ENCODE assay signal across 8 mouse cellular contexts in the genomic region with DNA sequence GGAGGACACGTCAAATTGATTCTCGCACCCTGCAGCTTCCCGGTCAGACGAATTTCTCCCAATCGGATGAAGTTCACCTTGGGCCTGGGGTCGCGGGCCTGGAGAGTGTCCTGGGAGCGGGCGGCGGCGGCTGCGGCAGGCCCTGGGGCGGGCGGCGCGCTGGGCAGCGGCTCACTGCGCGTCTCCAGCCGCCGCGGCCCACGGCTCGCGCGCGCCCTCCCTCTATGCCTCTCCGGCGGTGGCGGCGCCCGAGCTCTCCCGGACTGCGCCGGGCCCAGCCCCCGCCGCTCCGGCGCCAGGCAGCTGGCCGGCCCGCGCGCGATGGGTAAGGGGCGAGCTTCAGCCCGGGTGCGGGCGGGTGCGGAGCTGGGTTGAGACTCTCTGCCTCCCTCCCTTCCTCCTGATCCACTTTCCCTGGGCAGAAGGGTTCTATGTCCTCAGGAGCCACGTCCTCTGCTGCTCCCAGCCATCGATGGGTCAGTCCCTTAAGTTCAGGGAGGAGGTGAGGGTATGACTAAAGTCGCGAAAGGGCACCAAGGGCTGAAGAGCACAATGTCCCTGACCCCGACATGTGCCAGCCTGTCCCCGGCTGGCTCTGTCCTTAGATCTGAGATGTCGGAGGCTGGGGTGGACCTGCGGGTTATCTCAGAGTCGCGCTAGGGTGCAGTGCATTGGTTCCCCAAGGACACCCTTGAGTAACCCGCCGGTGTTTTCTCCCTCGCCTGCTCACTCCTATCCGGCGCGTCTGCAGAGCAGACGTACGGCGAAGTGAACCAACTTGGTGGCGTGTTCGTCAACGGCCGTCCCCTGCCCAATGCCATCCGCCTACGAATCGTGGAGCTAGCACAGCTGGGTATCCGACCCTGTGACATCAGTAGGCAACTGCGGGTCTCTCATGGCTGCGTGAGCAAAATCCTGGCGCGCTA. TPM values are rescaled to one million over a fixed set of nuclear protein-coding genes. Genes with fewer than 3 reads are reported as not detected.
DNase-seq lines count a peak whose midpoint lies in the region; ATAC-seq lines count a peak whose summit lies in the region.

No protein-coding gene starts in this region.

- no peak for DNase-seq in kidney, adult 18-20 months
- no peak for DNase-seq in hindbrain, embryonic 14.5 days (ENCODE audit: low spot score)
- DNase-seq in neural tube, embryonic 11.5 days (ENCODE audit: low spot score): peak; percentile 50
- DNase-seq in urinary bladder, postnatal 4 days (ENCODE audit: low spot score in 2 of 2): no peak
- no peak for DNase-seq in gastrocnemius, adult 18-20 months (ENCODE audit: low spot score)
- no peak for DNase-seq in urinary bladder, postnatal 25 days (ENCODE audit: low spot score)

- H3K9ac ChIP-seq in kidney, embryonic 15.5 days: no peak overlapping the region
- H3K9ac ChIP-seq in embryonic facial prominence, embryonic 12.5 days: peak overlapping the region; percentile 47
- H3K9ac ChIP-seq in hindbrain, embryonic 14.5 days: no peak overlapping the region
- peak overlapping the region; percentile 35; the same call in 1 of the 2 replicates for H3K9ac ChIP-seq in neural tube, embryonic 11.5 days (ENCODE audit: low read length)

- H3K9me3 ChIP-seq in kidney, embryonic 15.5 days (replicated peaks): no peaks in the 10 kb centered on the region
- no peaks in the 10 kb centered on the region for H3K9me3 ChIP-seq in embryonic facial prominence, embryonic 12.5 days
- H3K9me3 ChIP-seq in hindbrain, embryonic 14.5 days (ENCODE audit: control insufficient read depth, low read length): no peaks in the 10 kb centered on the region
- no peaks in the 10 kb centered on the region for H3K9me3 ChIP-seq in neural tube, embryonic 11.5 days (ENCODE audit: control insufficient read depth, low read length)

- no peaks in the 10 kb centered on the region for H3K36me3 ChIP-seq in kidney, embryonic 15.5 days
- no peaks in the 10 kb centered on the region for H3K36me3 ChIP-seq in embryonic facial prominence, embryonic 12.5 days
- no peaks in the 10 kb centered on the region for H3K36me3 ChIP-seq in hindbrain, embryonic 14.5 days (replicated peaks; ENCODE audit: control insufficient read depth, insufficient read depth)
- H3K36me3 ChIP-seq in neural tube, embryonic 11.5 days (ENCODE audit: control insufficient read depth, insufficient read depth, low read length): no peaks in the 10 kb centered on the region

- H3K27me3 ChIP-seq in kidney, embryonic 15.5 days: peaks cover 94% of the 10 kb centered on the region
- H3K27me3 ChIP-seq in embryonic facial prominence, embryonic 12.5 days: peaks cover 83% of the 10 kb centered on the region
- peaks cover 94% of the 10 kb centered on the region for H3K27me3 ChIP-seq in hindbrain, embryonic 14.5 days (ENCODE audit: control insufficient read depth, insufficient read depth, low read length)
- H3K27me3 ChIP-seq in neural tube, embryonic 11.5 days (ENCODE audit: control insufficient read depth, insufficient read depth, low read length): peaks cover 92% of the 10 kb centered on the region

- peak overlapping the region; percentile 34 for H3K4me3 ChIP-seq in kidney, embryonic 15.5 days (replicated peaks)
- H3K4me3 ChIP-seq in embryonic facial prominence, embryonic 12.5 days: peak overlapping the region; percentile 42
- H3K4me3 ChIP-seq in hindbrain, embryonic 14.5 days (replicated peaks; ENCODE audit: low read length): peak overlapping the region; percentile 15
- peak overlapping the region; percentile 35 for H3K4me3 ChIP-seq in neural tube, embryonic 11.5 days (ENCODE audit: low read depth, low read length)

- no peak overlapping the region for H3K27ac ChIP-seq in kidney, embryonic 15.5 days
- H3K27ac ChIP-seq in embryonic facial prominence, embryonic 12.5 days: no peak overlapping the region; the same call in 1 of the 2 replicates
- no peak overlapping the region for H3K27ac ChIP-seq in hindbrain, embryonic 14.5 days
- peak overlapping the region; percentile 23; the same call in 1 of the 2 replicates for H3K27ac ChIP-seq in neural tube, embryonic 11.5 days (ENCODE audit: low read depth, low read length)

- H3K4me2 ChIP-seq in kidney, embryonic 15.5 days: peak overlapping the region; percentile 56
- peak overlapping the region; percentile 55 for H3K4me2 ChIP-seq in embryonic facial prominence, embryonic 12.5 days (replicated peaks)
- H3K4me2 ChIP-seq in hindbrain, embryonic 14.5 days (replicated peaks): peak overlapping the region; percentile 29
- peak overlapping the region; percentile 36 for H3K4me2 ChIP-seq in neural tube, embryonic 11.5 days (ENCODE audit: low read depth)

- peaks cover 21% of the 10 kb centered on the region for H3K4me1 ChIP-seq in kidney, embryonic 15.5 days
- peaks cover 11% of the 10 kb centered on the region; the same call in 1 of the 2 replicates for H3K4me1 ChIP-seq in embryonic facial prominence, embryonic 12.5 days
- no peaks in the 10 kb centered on the region for H3K4me1 ChIP-seq in hindbrain, embryonic 14.5 days (replicated peaks; ENCODE audit: control insufficient read depth, insufficient read depth, low read length)
- no peaks in the 10 kb centered on the region for H3K4me1 ChIP-seq in neural tube, embryonic 11.5 days (ENCODE audit: control insufficient read depth, insufficient read depth, low read length)

- peak; percentile 61 for ATAC-seq in kidney, embryonic 15.5 days (replicated peaks; ENCODE audit: low FRiP score)
- ATAC-seq in embryonic facial prominence, embryonic 12.5 days (ENCODE audit: insufficient number of reproducible peaks, insufficient read depth, low FRiP score, low TSS enrichment): peak; percentile 43; the same call in 1 of the 2 replicates
- ATAC-seq in hindbrain, embryonic 14.5 days (ENCODE audit: low FRiP score): peak; percentile 58
- peak; percentile 28; the same call in 1 of the 2 replicates for ATAC-seq in neural tube, embryonic 11.5 days (ENCODE audit: insufficient read depth, low FRiP score, low TSS enrichment)

- WGBS in kidney, embryonic 15.5 days: under 1% methylated on average over 80 of the region's 80 CpGs
- WGBS in embryonic facial prominence, embryonic 12.5 days: under 1% methylated on average over 63 of the region's 80 CpGs
- under 1% methylated on average over 55 of the region's 80 CpGs for whole genome bisulfite sequencing in hindbrain, embryonic 14.5 days
- under 1% methylated on average over 49 of the region's 80 CpGs for WGBS in neural tube, embryonic 11.5 days

RNA-seq across cellular contexts. Expression of gene Pax1, which starts 3.5 kb away (rescaled TPM):
- 0.22 and 0.32 TPM in 2 replicates for polyA plus RNA-seq in kidney, embryonic 15.5 days (2015; fragmentation: Nextera tagmentation; extraction: Ambion mirVana)
- 19.3 and 23.8 TPM in 2 replicates for polyA plus RNA-seq in embryonic facial prominence, embryonic 12.5 days (2016; fragmentation: Nextera tagmentation; extraction: Ambion mirVana)
- polyA plus RNA-seq in hindbrain, embryonic 14.5 days (2014; fragmentation: Nextera tagmentation; extraction: Ambion mirVana): not detected in 2 replicates
- polyA plus RNA-seq in neural tube, embryonic 11.5 days (2014; fragmentation: Nextera tagmentation; extraction: Ambion mirVana): 17.0 and 26.4 TPM in 2 replicates
- not detected for total RNA-seq in gastrocnemius, adult 18-20 months (2021)

Comparison
In these comparisons a context has a peak if more than half of its experiments do, and no peak if none do; other contexts are left out.
1. H3K9ac ChIP-seq: peak in embryonic facial prominence, embryonic 12.5 days (single experiment) and neural tube, embryonic 11.5 days (single experiment); none in kidney, embryonic 15.5 days (single experiment) and hindbrain, embryonic 14.5 days (single experiment).
2. RNA of gene Pax1, which starts 3.5 kb away (polyA plus RNA-seq): 19.3 to 23.8 TPM in embryonic facial prominence, embryonic 12.5 days and 17.0 to 26.4 TPM in neural tube, embryonic 11.5 days; 0.22 to 0.32 TPM in kidney, embryonic 15.5 days and not detected in hindbrain, embryonic 14.5 days; every median in the first group is over 10 times any median in the second.
3. Peak in every context shown above with its lines, with median percentiles within 50 percentile points of each other: ATAC-seq, H3K4me2 ChIP-seq and H3K4me3 ChIP-seq.